19 mouse cellular contexts compared by ENCODE assay signal in genomic region chr15:13455560-13456219, GRCm38 (mm10).
A peak's percentile ranks its signal among the peaks of the same experiment; 100 is the strongest.
DNase-seq lines count a peak whose midpoint lies in the region; ATAC-seq lines count a peak whose summit lies in the region.
"Had no signal": no experiment of that assay in that cellular context is flagged by ENCODE, and none has a peak within 500 bp of the region (broad histone marks: within the 10 kb centered on the region; RNA-seq: fewer than 3 reads in every experiment).

No protein-coding gene starts in this region.

- no peak overlapping the region for H3K4me2 ChIP-seq in midbrain, embryonic 11.5 days
- H3K4me2 ChIP-seq in forebrain, embryonic 16.5 days (ENCODE audit: low read length) = peak overlapping the region; percentile 14; the same call in 1 of the 2 replicates
- 0 out of 2 replicates have a peak overlapping the region, but pooled peaks have one; percentile 17 for H3K4me2 ChIP-seq in midbrain, embryonic 14.5 days (ENCODE audit: low read length)
- H3K4me2 ChIP-seq: limb, embryonic 13.5 days; liver, embryonic 15.5 days; stomach, embryonic 15.5 days had no signal

- H3K9me3 ChIP-seq in midbrain, embryonic 11.5 days (ENCODE audit: control insufficient read depth, low read length) = no peaks in the 10 kb centered on the region
- no peaks in the 10 kb centered on the region for H3K9me3 ChIP-seq in midbrain, embryonic 10.5 days (replicated peaks)
- no peaks in the 10 kb centered on the region for H3K9me3 ChIP-seq in forebrain, embryonic 16.5 days (ENCODE audit: control insufficient read depth, low read length)
- no peaks in the 10 kb centered on the region for H3K9me3 ChIP-seq in midbrain, embryonic 14.5 days (ENCODE audit: control insufficient read depth, low read length)
- H3K9me3 ChIP-seq: limb, embryonic 13.5 days; liver, embryonic 15.5 days; stomach, embryonic 15.5 days had no signal

- H3K36me3 ChIP-seq in midbrain, embryonic 11.5 days (ENCODE audit: control insufficient read depth, insufficient read depth, low read length) = no peaks in the 10 kb centered on the region
- no peaks in the 10 kb centered on the region for H3K36me3 ChIP-seq in midbrain, embryonic 10.5 days
- no peaks in the 10 kb centered on the region for H3K36me3 ChIP-seq in forebrain, embryonic 16.5 days (ENCODE audit: control insufficient read depth, insufficient read depth)
- no peaks in the 10 kb centered on the region for H3K36me3 ChIP-seq in midbrain, embryonic 14.5 days (ENCODE audit: control insufficient read depth, insufficient read depth, low read length)
- H3K36me3 ChIP-seq: limb, embryonic 13.5 days; liver, embryonic 15.5 days; stomach, embryonic 15.5 days had no signal

- peak; percentile 78 for ATAC-seq in midbrain, embryonic 11.5 days (ENCODE audit: low FRiP score)
- ATAC-seq in forebrain, embryonic 16.5 days = peak; percentile 75
- peak; percentile 55; the same call in 1 of the 2 replicates for ATAC-seq in midbrain, embryonic 14.5 days (ENCODE audit: low FRiP score, low TSS enrichment)
- ATAC-seq: inflammation-experienced regulatory T-cells, adult 6 months; lung, postnatal 0 days had no signal

- no peak overlapping the region for H3K9ac ChIP-seq in midbrain, embryonic 11.5 days (ENCODE audit: low read length)
- H3K9ac ChIP-seq in forebrain, embryonic 16.5 days (replicated peaks; ENCODE audit: low read depth, low read length) = no peak overlapping the region
- no peak overlapping the region; the same call in 1 of the 2 replicates for H3K9ac ChIP-seq in midbrain, embryonic 14.5 days (replicated peaks; ENCODE audit: low read length)
- H3K9ac ChIP-seq: limb, embryonic 13.5 days; liver, embryonic 15.5 days; stomach, embryonic 15.5 days had no signal

- no peak overlapping the region for H3K4me3 ChIP-seq in midbrain, embryonic 11.5 days (ENCODE audit: low read depth, low read length)
- no peak overlapping the region for H3K4me3 ChIP-seq in midbrain, embryonic 10.5 days
- no peak overlapping the region for H3K4me3 ChIP-seq in forebrain, embryonic 16.5 days (replicated peaks; ENCODE audit: low read length)
- H3K4me3 ChIP-seq in midbrain, embryonic 14.5 days (replicated peaks; ENCODE audit: low read depth, low read length) = no peak overlapping the region
- H3K4me3 ChIP-seq: limb, embryonic 13.5 days; liver, embryonic 15.5 days; stomach, embryonic 15.5 days had no signal

- H3K27me3 ChIP-seq in midbrain, embryonic 11.5 days (ENCODE audit: control insufficient read depth, insufficient read depth, low read length) = no peaks in the 10 kb centered on the region
- H3K27me3 ChIP-seq in midbrain, embryonic 10.5 days (ENCODE audit: low read depth, poor library complexity, severe bottlenecking) = no peaks in the 10 kb centered on the region
- H3K27me3 ChIP-seq in forebrain, embryonic 16.5 days (replicated peaks; ENCODE audit: control insufficient read depth, insufficient read depth, low read length) = no peaks in the 10 kb centered on the region
- H3K27me3 ChIP-seq in midbrain, embryonic 14.5 days (ENCODE audit: control insufficient read depth, insufficient read depth, low read length) = no peaks in the 10 kb centered on the region
- H3K27me3 ChIP-seq: limb, embryonic 13.5 days; liver, embryonic 15.5 days; stomach, embryonic 15.5 days had no signal

- H3K27ac ChIP-seq in midbrain, embryonic 11.5 days (ENCODE audit: low read depth, low read length) = no peak overlapping the region
- H3K27ac ChIP-seq in midbrain, embryonic 10.5 days (replicated peaks) = no peak overlapping the region
- H3K27ac ChIP-seq in forebrain, embryonic 16.5 days (ENCODE audit: low read length) = no peak overlapping the region
- H3K27ac ChIP-seq in midbrain, embryonic 14.5 days (replicated peaks; ENCODE audit: low read depth, low read length) = no peak overlapping the region
- H3K27ac ChIP-seq: limb, embryonic 13.5 days; liver, embryonic 15.5 days; stomach, embryonic 15.5 days had no signal

- WGBS in midbrain, embryonic 11.5 days = 59% methylated on average over 8 of the region's 8 CpGs
- 71% methylated on average over 8 of the region's 8 CpGs for WGBS in midbrain, embryonic 10.5 days
- 19% methylated on average over 8 of the region's 8 CpGs for WGBS in forebrain, embryonic 16.5 days
- WGBS in midbrain, embryonic 14.5 days = 30% methylated on average over 8 of the region's 8 CpGs

- H3K4me1 ChIP-seq in midbrain, embryonic 11.5 days (ENCODE audit: control insufficient read depth, insufficient read depth, low read length) = peaks cover 3% of the 10 kb centered on the region; the same call in 1 of the 2 replicates
- H3K4me1 ChIP-seq in midbrain, embryonic 10.5 days = peaks cover 10% of the 10 kb centered on the region
- H3K4me1 ChIP-seq in forebrain, embryonic 16.5 days (replicated peaks; ENCODE audit: control insufficient read depth, insufficient read depth, low read length) = no peaks in the 10 kb centered on the region; the same call in 1 of the 2 replicates
- peaks cover 7% of the 10 kb centered on the region; the same call in 1 of the 2 replicates for H3K4me1 ChIP-seq in midbrain, embryonic 14.5 days (ENCODE audit: control insufficient read depth, insufficient read depth, low read length)
- H3K4me1 ChIP-seq: limb, embryonic 13.5 days; liver, embryonic 15.5 days; stomach, embryonic 15.5 days had no signal

- DNase-seq in midbrain, embryonic 11.5 days (ENCODE audit: low spot score, missing footprints) = no peak
- no peak for DNase-seq in midbrain, embryonic 10.5 days (ENCODE audit: low spot score)
- DNase-seq in midbrain, embryonic 14.5 days = peak; percentile 23
- DNase-seq in spleen, postnatal 14 days (ENCODE audit: low spot score in 2 of 2) = no peak
- DNase-seq in retina, embryonic 14.5 days (ENCODE audit: low spot score) = no peak
- no peak for DNase-seq in layer of hippocampus, postnatal 14 days (ENCODE audit: low spot score in 2 of 2)
- DNase-seq: cerebellum, postnatal 36 days; gastrocnemius, postnatal 10 days; heart, adult 18-20 months; kidney, adult 8-10 months; kidney, postnatal 25 days; spleen, adult 18-20 months; thymus, postnatal 25 days had no signal
